Mouse (Mus musculus) CH12.LX (cell line): ENCODE measurements at regions not wholly inside any gene's neighbourhood (a gene's known extent, or its start where the extent isn't known, plus 50 kb on each side); places are given as distances from the start of the nearest gene placed in this dataset.

Source experiments
- DNase-seq: peaks from one replicate; pipeline ENCODE4 v3.0.0-alpha.2; 2013; ENCODE audit errors: extremely low read depth
- H3K27ac ChIP-seq: 2 replicates; pipeline ENCODE4 v1.5.1; 2012; ENCODE audit warnings: low read depth, mild to moderate bottlenecking, control low read depth, moderate library complexity; ENCODE audit not compliant: insufficient read depth
- H3K27me3 ChIP-seq: replicated peaks from 2 replicates; pipeline ENCODE3; 2012; ENCODE audit warnings: inconsistent platforms
- H3K36me3 ChIP-seq, 2 experiments: replicated peaks in 1 of 2; 2 replicates each; pipeline versions ENCODE3 to v1.6.1; 2012; ENCODE audit warnings: inconsistent platforms in 1 of 2, low read length in 1 of 2, mild to moderate bottlenecking in 1 of 2, mixed read lengths in 1 of 2, moderate library complexity in 1 of 2; ENCODE audit not compliant: control insufficient read depth in 1 of 2, insufficient read depth in 1 of 2
- H3K4me1 ChIP-seq, 2 experiments: 2 replicates each; pipeline ENCODE4 v1.6.1; 2012; ENCODE audit warnings: inconsistent platforms in 1 of 2, moderate library complexity in 1 of 2; ENCODE audit not compliant: insufficient read depth in 2 of 2, control insufficient read depth in 1 of 2
- H3K4me2 ChIP-seq: 2 replicates; pipeline ENCODE4 v1.6.1; 2012; ENCODE audit warnings: low read depth, mild to moderate bottlenecking, control low read depth; ENCODE audit not compliant: poor library complexity, insufficient read depth, severe bottlenecking
- H3K4me3 ChIP-seq, 3 experiments: fragments of 150-350 bp in 1 of 3; sonication (generic) in 1 of 3; replicated peaks in 1 of 3; 2 replicates each; pipeline versions ENCODE3 to v1.5.1; 2011 to 2012; ENCODE audit warnings: low read depth in 2 of 3, low read length in 2 of 3, mild to moderate bottlenecking in 2 of 3, moderate library complexity in 2 of 3, control low read depth in 1 of 3, improper control_type of control experiment in 1 of 3, inconsistent platforms in 1 of 3, mixed read lengths in 1 of 3; ENCODE audit not compliant: poor library complexity in 1 of 3
- H3K79me2 ChIP-seq: replicated peaks from 2 replicates; pipeline ENCODE4 v1.6.1; 2012; ENCODE audit warnings: mild to moderate bottlenecking, moderate library complexity; ENCODE audit not compliant: control insufficient read depth, poor library complexity, insufficient read depth, severe bottlenecking; ENCODE audit errors: extremely low read depth
- H3K9ac ChIP-seq: 2 replicates; pipeline ENCODE4 v1.6.1; 2012; ENCODE audit warnings: low read depth, mild to moderate bottlenecking, control low read depth, moderate library complexity; ENCODE audit not compliant: insufficient read depth
- H3K9me3 ChIP-seq: replicated peaks from 2 replicates; pipeline ENCODE3; 2012; ENCODE audit warnings: low read length, inconsistent platforms, mixed read lengths
- CHD1 ChIP-seq: IDR thresholded peaks from 2 replicates; pipeline ENCODE4 v1.6.1; 2012; ENCODE audit warnings: low read depth, low read length, improper control_type of control experiment, inconsistent platforms
- CTCF ChIP-seq, 2 experiments: IDR thresholded peaks in 1 of 2; conservative IDR thresholded peaks in 1 of 2; 2 replicates each; pipeline ENCODE4 v1.5.1; 2011 to 2012; ENCODE audit warnings: low read depth in 2 of 2, low read length in 2 of 2, improper control_type of control experiment in 1 of 2, inconsistent platforms in 1 of 2, mild to moderate bottlenecking in 1 of 2, moderate library complexity in 1 of 2
- EP300 ChIP-seq: IDR thresholded peaks from 2 replicates; pipeline ENCODE4 v1.6.1; 2011; ENCODE audit warnings: low read length, improper control_type of control experiment
- GABPA ChIP-seq: IDR thresholded peaks from 2 replicates; pipeline ENCODE4 v1.6.1; 2012; ENCODE audit warnings: low read depth, low read length, improper control_type of control experiment, inconsistent platforms; ENCODE audit not compliant: insufficient replicate concordance
- JUND ChIP-seq: conservative IDR thresholded peaks from 2 replicates; pipeline ENCODE4 v1.6.1; 2011; ENCODE audit warnings: low read depth, low read length, improper control_type of control experiment
- KAT2A ChIP-seq: IDR thresholded peaks from 2 replicates; pipeline ENCODE4 v1.6.1; 2012; ENCODE audit warnings: low read length, improper control_type of control experiment, inconsistent platforms; ENCODE audit not compliant: insufficient replicate concordance
- MAFK ChIP-seq: IDR thresholded peaks from 2 replicates; pipeline ENCODE4 v1.6.1; 2011; ENCODE audit warnings: low read length, improper control_type of control experiment; ENCODE audit not compliant: insufficient replicate concordance
- MAX ChIP-seq: IDR thresholded peaks from 2 replicates; pipeline ENCODE4 v1.6.1; 2011; ENCODE audit warnings: low read length, improper control_type of control experiment
- MXI1 ChIP-seq: IDR thresholded peaks from 2 replicates; pipeline ENCODE4 v1.6.1; 2011; ENCODE audit warnings: mild to moderate bottlenecking, low read depth, low read length, improper control_type of control experiment
- MYC ChIP-seq: IDR thresholded peaks from 2 replicates; pipeline ENCODE4 v1.6.1; 2011; ENCODE audit warnings: low read depth, mild to moderate bottlenecking, improper control_type of control experiment, low read length
- NRF1 ChIP-seq: IDR thresholded peaks from 2 replicates; pipeline ENCODE4 v1.6.1; 2014; ENCODE audit warnings: low read depth, mild to moderate bottlenecking, inconsistent platforms, low read length, improper control_type of control experiment, moderate library complexity
- PAX5 ChIP-seq: IDR thresholded peaks from 2 replicates; pipeline ENCODE4 v1.6.1; 2012; ENCODE audit warnings: low read length, inconsistent platforms, mixed read lengths
- POLR2A ChIP-seq: IDR thresholded peaks from 2 replicates; pipeline ENCODE4 v1.6.1; 2011; ENCODE audit warnings: low read depth, mild to moderate bottlenecking, improper control_type of control experiment, low read length
- RAD21 ChIP-seq: IDR thresholded peaks from 2 replicates; pipeline ENCODE4 v1.6.1; 2011; ENCODE audit warnings: low read depth, mild to moderate bottlenecking, low read length, improper control_type of control experiment, moderate library complexity
- RCOR1 ChIP-seq: conservative IDR thresholded peaks from 2 replicates; pipeline ENCODE4 v1.6.1; 2012; ENCODE audit warnings: low read depth, mild to moderate bottlenecking, inconsistent platforms, low read length, improper control_type of control experiment
- TBP ChIP-seq: conservative IDR thresholded peaks from 2 replicates; pipeline ENCODE4 v1.6.1; 2011; ENCODE audit warnings: low read depth, low read length, improper control_type of control experiment
- UBTF ChIP-seq: IDR thresholded peaks from 2 replicates; pipeline ENCODE4 v1.6.1; 2012; ENCODE audit warnings: low read depth, mild to moderate bottlenecking, inconsistent platforms, low read length, improper control_type of control experiment, moderate library complexity
- USF1 ChIP-seq: IDR thresholded peaks from 2 replicates; pipeline ENCODE4 v1.6.1; 2014; ENCODE audit warnings: low read depth, mild to moderate bottlenecking, inconsistent platforms, low read length, improper control_type of control experiment
- ZC3H11A ChIP-seq: IDR thresholded peaks from 2 replicates; pipeline ENCODE4 v1.6.1; 2012; ENCODE audit warnings: low read depth, mild to moderate bottlenecking, inconsistent platforms, low read length, improper control_type of control experiment
- ZNF384 ChIP-seq: IDR thresholded peaks from 2 replicates; pipeline ENCODE4 v1.6.1; 2012; ENCODE audit warnings: low read depth, low read length, improper control_type of control experiment, inconsistent platforms
- dilution Hi-C: fragments of 300-500 bp; cut with MboI; formaldehyde crosslinking; loops from 2 replicates; pipeline ENCODE4 v1.14.3; 2020; ENCODE audit warnings: low sequenced_read_pairs; ENCODE audit not compliant: extremely low pct_unique_long_range_greater_than_20kb, extremely low pct_ligation_motif_present
- in situ Hi-C: fragments of 300-500 bp; cut with MboI; formaldehyde crosslinking; loops from 3 replicates; pipeline ENCODE4 v1.14.3; 2019; ENCODE audit warnings: low sequenced_read_pairs, low pct_ligation_motif_present, low pct_unique_long_range_greater_than_20kb, mixed read lengths

- dilution Hi-C loops (no loop called here), in situ Hi-C loops (no loop called here)
- TF ChIP-seq USF1 = no peak
- no peak for TF ChIP-seq MAFK
- TF ChIP-seq EP300 = no peak
- no peak for TF ChIP-seq PAX5
- TF ChIP-seq CHD1 = no peak
- TF ChIP-seq MAX = no peak
- no peak for TF ChIP-seq JUND
- TF ChIP-seq RCOR1 = no peak
- TF ChIP-seq KAT2A = no peak
- no peak for TF ChIP-seq ZNF384
- no peak for TF ChIP-seq MXI1
- TF ChIP-seq ZC3H11A = no peak
- no peak overlapping the region for H3K9ac ChIP-seq
- H3K27me3 ChIP-seq = no peaks in the 10 kb centered on the region
- H3K4me2 ChIP-seq = no peak overlapping the region
- H3K79me2 ChIP-seq = no peaks in the 10 kb centered on the region
- no peak overlapping the region for H3K27ac ChIP-seq
- H3K9me3 ChIP-seq = no peaks in the 10 kb centered on the region
- DNase-seq = no peak
- H3K36me3 ChIP-seq = no peaks in the 10 kb centered on the region
- H3K4me1 ChIP-seq = peaks cover 0 to 13% of the 10 kb centered on the region in 2 experiments; a peak in 1 of 4 replicates
- H3K4me3 ChIP-seq = no peak overlapping the region
Observed at GRCm38 (mm10) chr9:115526981-115527380, 216.8 kb upstream of the Stt3b start.

- H3K79me2 ChIP-seq = no peaks in the 10 kb centered on the region
Observed at GRCm38 (mm10) chr9:115534198-115534597, 224.0 kb upstream of the Stt3b start.

More at GRCm38 (mm10) chr9:115534198-115534597, 224.0 kb upstream of the Stt3b start:
- Histone ChIP-seq H3K27ac (no peak overlapping the region), H3K27me3 (no peaks in the 10 kb centered on the region), H3K4me2 (no peak overlapping the region), H3K4me3 (no peak overlapping the region), H3K9ac (no peak overlapping the region), H3K9me3 (peaks cover 2% of the 10 kb centered on the region), H3K36me3 (no peaks in the 10 kb centered on the region), H3K4me1 (peaks cover 0 to 7% of the 10 kb centered on the region in 2 experiments; a peak in 1 of 4 replicates)
- TF ChIP-seq GABPA (no peak), RAD21 (no peak), MYC (no peak), CTCF (conservative IDR thresholded peaks at IDR 0.05 in 1 of 2, IDR thresholded peaks at IDR 0.05 in 1 of 2; ENCODE audit: low read depth in 2 of 2, low read length in 2 of 2) (no peak), POLR2A (no peak), UBTF (no peak), NRF1 (no peak), TBP (no peak), RCOR1 (no peak), PAX5 (no peak), ZNF384 (no peak), EP300 (no peak)
- in situ Hi-C loops (no loop called here), dilution Hi-C loops (no loop called here)
- no peak for DNase-seq
